Mouse (Mus musculus): ENCODE data around the gene Npas1. TPM values are rescaled to one million over a fixed set of nuclear protein-coding genes. Genes with fewer than 3 reads are reported as not detected.

Gene Npas1
- total RNA-seq (2015; ENCODE audit: low replicate concordance) (not detected in 2 replicates), total RNA-seq (2017; ENCODE audit: low replicate concordance) (not detected in 2 replicates)

- no peak for ATAC-seq (replicated peaks; ENCODE audit: low FRiP score, poor library complexity, severe bottlenecking)
Measured at GRCm38 (mm10) chr7:16477628-16478027, at the start of gene Npas1. Npas1 (minus strand) TSS chr7:16477728.

DNA sequence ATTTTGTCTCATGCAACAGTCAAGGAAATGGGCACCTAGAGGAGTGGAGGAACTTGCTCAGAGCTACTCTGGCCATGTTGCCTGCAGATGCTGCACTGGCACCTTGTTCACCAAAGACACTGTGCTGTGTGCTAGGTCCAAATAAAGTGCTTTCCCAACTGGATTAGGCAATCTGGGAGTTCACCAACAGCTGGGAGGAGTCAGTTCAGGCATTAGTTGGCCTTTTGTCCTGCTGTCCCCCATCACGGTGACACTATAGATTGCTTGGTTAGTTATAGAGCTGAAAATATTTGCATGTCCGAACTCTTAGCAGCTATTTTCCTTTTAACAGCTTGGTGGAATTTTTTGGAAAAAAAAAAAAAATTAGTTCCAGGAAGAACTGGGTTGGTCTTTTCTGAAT, 48.5 kb upstream of the Npas1 start:
- no peak for ATAC-seq (replicated peaks; ENCODE audit: low FRiP score, poor library complexity, severe bottlenecking)

DNA sequence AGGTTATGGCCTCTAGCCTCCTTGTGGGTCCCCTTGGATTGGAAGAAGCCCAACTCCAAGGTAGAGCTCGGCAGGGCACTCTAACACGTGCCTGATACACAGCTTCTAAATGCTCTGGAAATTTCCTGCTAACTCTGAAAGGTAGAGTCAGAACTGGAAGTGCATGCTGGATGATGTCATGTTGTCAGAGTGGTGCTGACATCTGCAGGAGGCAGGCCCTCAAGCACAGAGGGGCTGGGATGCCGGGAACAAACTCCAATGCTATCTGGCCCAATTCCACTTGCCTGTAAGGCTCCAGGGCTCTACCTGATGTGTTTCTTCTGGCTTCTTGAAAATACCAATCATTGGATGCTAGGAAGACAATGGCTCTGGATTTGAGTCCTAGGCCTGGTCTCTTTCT, 47.9 kb upstream of the Npas1 start:
- no peak for ATAC-seq (replicated peaks; ENCODE audit: low FRiP score, poor library complexity, severe bottlenecking)

DNA sequence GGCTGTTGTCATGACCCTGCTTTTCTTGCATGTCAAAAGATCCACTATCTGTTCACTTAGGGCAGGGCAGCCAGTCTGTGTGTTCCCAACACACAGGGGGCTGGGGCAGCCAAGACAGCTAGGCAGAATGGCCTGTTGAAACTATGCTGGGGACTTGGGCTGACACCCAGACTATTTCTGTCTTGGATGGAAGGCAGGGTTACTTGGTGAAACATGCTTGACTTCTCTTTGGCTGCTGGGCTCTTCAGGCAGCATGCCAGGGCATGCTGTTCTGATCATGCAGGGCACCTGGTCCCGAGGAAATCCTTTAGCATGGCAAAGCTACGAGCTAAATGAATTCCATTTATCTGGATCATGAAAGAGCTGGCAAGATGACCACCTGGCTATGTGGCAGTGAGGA, 46.8 kb upstream of the Npas1 start:
- no peak for ATAC-seq (replicated peaks; ENCODE audit: low FRiP score, poor library complexity, severe bottlenecking)

GRCm38 (mm10) chr7:16519310-16519709, 41.8 kb upstream of the Npas1 start:
- ATAC-seq (replicated peaks; ENCODE audit: low FRiP score, poor library complexity, severe bottlenecking): no peak

DNA sequence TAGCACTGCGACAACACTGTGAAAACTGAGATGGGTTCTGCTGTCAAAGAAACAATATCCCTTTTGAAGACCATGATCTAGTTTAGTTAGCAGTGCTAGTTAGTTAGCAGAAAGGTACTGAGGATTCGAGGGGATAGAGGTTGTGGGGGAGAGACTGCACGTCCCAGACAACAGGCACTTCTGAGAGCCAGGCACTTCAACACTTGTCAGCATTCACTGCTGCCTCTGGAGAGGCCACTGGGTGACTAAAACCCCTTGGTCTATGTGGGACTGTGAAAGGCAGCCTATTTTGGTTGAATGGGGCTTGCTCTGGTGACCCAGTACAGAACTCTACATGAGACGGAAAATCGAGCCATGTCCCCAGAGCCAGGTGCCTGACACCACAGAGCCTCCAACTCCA, 39.7 kb upstream of the Npas1 start:
- no peak for ATAC-seq (replicated peaks; ENCODE audit: low FRiP score, poor library complexity, severe bottlenecking)

DNA sequence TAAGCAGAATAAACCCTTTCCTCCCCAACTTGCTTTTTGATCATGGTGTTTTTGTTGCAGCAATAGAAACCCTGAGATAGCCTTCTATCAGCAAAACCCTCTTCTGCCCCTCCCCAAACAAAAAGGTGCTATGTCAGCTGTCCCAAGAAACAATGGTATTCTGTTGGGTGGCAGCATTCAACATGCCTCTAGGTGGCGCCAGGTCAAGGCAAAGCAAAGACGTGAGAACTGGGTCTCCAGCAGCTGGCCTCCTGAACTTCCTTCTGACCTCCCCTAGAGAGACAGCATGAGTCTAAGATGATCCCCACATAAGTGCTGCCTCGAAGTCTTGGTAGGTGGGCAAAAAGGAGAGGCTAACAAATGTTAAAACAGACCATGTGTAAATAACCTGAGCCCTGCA, 29.8 kb upstream of the Npas1 start:
- ATAC-seq (replicated peaks; ENCODE audit: low FRiP score, poor library complexity, severe bottlenecking): no peak

GRCm38 (mm10) chr7:16505226-16505593, 27.7 kb upstream of the Npas1 start:
- ATAC-seq (replicated peaks; ENCODE audit: low FRiP score, poor library complexity, severe bottlenecking): no peak

- ATAC-seq (replicated peaks; ENCODE audit: low FRiP score, poor library complexity, severe bottlenecking): no peak
Measured at GRCm38 (mm10) chr7:16504573-16505225, 27.2 kb upstream of the Npas1 start.

DNA sequence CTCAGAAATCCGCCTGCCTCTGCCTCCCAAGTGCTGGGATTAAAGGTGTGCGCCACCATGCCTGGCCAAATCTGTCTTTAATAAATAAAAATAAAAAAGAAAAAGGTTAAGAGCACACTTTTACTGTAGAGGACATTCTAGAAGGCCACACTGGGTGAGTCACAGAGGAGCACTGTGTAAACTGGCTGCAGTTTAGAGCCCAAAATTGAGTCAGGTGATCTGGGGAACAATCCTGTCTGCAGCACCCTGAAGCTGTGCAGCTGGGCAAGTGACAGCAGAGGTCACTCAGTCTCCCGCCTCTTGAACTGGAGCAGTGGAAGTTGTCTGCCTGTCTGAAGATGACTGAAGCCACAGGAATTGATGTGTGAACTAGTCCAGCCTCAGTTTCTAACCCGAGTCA, 24.0 kb upstream of the Npas1 start:
- no peak for ATAC-seq (replicated peaks; ENCODE audit: low FRiP score, poor library complexity, severe bottlenecking)

- no peak for ATAC-seq (replicated peaks; ENCODE audit: low FRiP score, poor library complexity, severe bottlenecking)
Measured at GRCm38 (mm10) chr7:16499671-16500104, 22.2 kb upstream of the Npas1 start.

DNA sequence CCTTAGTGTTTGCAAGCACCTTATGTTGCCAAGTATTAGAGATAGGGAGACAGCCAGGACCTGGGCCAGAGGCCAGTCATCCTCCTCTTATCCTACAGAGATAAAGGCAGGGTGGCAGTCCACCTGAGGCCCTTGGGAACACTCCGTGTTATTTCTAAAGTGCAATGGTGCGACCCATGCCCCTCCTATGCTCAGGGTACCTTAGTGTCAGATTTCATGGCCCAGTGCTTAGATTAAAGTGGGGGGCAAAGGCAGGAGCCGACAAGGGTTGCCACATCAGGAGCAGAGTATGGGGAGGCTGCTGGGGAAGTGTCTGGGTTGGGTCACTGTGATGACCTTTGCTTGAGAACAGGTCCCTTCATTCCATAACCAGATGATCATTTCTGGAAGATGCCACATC, 18.7 kb upstream of the Npas1 start:
- ATAC-seq (replicated peaks; ENCODE audit: low FRiP score, poor library complexity, severe bottlenecking): no peak

DNA sequence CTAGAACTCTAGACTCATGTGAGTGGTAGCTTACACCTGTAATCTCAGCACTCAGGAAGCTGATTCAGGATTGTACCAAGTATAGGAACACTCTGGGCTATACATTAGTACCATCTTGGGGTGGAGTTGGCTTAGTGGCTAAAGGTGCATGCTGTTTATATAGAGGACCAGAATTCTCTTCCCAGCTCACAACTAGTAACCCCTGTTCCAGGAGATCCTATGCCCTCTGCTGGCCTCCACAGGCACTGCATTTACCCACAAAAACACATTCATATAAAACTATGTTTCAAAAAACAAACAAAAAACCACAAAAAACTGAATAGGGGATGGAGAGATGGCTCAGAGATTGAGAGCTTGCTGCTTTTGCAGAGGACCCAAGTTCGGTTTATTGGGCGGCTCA, 15.8 kb upstream of the Npas1 start:
- ATAC-seq (replicated peaks; ENCODE audit: low FRiP score, poor library complexity, severe bottlenecking): 0 out of 2 replicates have a peak, but pooled peaks have one; percentile 36

GRCm38 (mm10) chr7:16492211-16492610, 14.7 kb upstream of the Npas1 start:
- no peak for ATAC-seq (replicated peaks; ENCODE audit: low FRiP score, poor library complexity, severe bottlenecking)

DNA sequence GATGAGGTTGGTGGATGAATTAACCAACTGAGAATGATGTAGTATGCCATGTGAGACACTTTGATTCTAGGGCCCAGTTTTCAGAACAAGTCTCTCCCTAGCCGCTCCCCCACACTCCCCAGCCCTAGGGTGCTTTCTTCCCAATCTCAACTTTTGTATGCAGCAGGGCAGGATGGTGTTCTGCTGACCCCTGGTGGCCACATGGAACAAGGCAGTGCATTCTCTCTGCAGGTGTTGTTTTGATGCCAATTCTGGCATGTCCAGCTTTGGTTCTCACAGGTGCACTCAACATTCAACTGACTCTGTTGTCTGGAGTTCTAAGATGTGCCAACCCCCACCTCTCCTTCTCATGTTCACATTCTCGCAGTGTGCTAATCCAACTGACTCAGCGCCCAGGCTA, 14.2 kb upstream of the Npas1 start:
- peak; percentile 83 for ATAC-seq (replicated peaks; ENCODE audit: low FRiP score, poor library complexity, severe bottlenecking)

DNA sequence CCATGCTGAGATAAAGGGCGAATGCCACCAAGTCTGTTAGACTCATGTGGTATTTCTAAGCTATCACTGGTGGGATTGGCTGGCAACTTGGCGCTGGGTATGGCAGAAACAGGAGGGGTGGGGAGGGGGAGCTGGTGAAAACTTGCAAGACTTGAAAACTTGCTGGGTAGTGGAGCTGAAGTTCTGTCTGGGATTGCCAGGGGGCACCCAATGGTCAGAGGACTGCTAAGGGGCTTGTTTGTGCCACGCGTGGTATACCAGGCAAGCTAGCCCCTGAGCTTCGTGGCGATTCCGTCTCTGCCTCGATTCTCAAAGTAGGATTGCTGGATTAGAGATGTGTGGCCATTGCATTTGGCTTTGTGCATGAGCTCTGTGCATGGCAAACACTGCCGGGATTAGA, 12.4 kb upstream of the Npas1 start:
- no peak for ATAC-seq (replicated peaks; ENCODE audit: low FRiP score, poor library complexity, severe bottlenecking)

- ATAC-seq (replicated peaks; ENCODE audit: low FRiP score, poor library complexity, severe bottlenecking): no peak
Measured at GRCm38 (mm10) chr7:16488816-16489215, 11.3 kb upstream of the Npas1 start.

DNA sequence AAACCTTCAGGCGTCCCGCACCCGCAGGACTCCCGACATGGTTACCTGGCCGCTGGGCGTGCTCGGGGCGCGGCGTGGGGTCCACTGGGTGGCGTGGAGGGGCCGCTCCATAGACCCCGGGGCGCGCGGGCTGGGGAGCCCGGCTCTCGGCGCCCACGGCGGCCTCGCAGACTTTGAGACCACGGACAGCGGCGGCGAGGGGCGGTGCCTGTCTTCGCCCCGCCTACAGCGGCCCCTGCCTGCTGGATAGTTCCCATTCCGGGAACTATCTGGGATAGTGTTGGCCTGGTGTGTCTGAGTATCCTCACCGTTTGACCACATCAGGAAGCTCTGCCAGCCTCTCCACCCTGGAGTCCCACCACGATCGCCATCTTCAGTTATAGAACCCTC, 933 bp downstream of the Npas1 start:
- ATAC-seq (replicated peaks; ENCODE audit: low FRiP score, poor library complexity, severe bottlenecking): no peak

- 0 out of 2 replicates have a peak, but pooled peaks have one; percentile 28 for ATAC-seq (replicated peaks; ENCODE audit: low FRiP score, poor library complexity, severe bottlenecking)
Measured at GRCm38 (mm10) chr7:16475764-16476599, 1.5 kb downstream of the Npas1 start.

- no peak for ATAC-seq (replicated peaks; ENCODE audit: low FRiP score, poor library complexity, severe bottlenecking)
Measured at GRCm38 (mm10) chr7:16475321-16475720, 2.2 kb downstream of the Npas1 start.

DNA sequence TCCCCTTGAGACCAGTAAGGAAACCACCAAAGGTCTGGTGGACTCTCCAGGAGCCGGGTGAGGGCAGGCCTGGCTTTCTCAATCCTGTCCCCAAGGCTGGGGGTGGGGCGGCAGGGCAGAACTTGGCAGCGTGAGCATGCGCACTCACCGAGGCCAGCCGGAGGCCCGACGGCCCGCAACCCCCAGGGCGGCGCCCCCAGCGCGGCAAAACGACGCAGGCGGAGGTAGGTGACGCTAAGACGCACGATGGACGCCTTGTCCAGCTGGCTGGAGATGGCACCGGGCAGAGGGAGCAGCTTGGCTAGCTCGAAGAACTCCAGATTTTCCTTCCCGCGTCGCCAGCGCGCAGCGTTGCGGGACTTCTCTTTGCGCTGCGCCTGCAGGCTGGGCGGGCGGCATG, 3.1 kb downstream of the Npas1 start:
- no peak for ATAC-seq (replicated peaks; ENCODE audit: low FRiP score, poor library complexity, severe bottlenecking)

All from erythroid progenitor cell, adult 5-6 weeks (primary cell).